Mouse (Mus musculus): ENCODE measurements around the gene Serpina16. TPM values are rescaled to one million over a fixed set of nuclear protein-coding genes. Genes with fewer than 3 reads are reported as not detected.
A peak's percentile ranks its signal among the peaks of the same experiment; 100 is the strongest.
"Not testable (repeated sequence)": the region's sequence is repeated elsewhere in the genome, so short reads cannot be mapped to it uniquely, and the experiment has no call there.

Gene Serpina16
- polyA plus RNA-seq, 1 experiment from 2014 or later = 0.10 TPM

DNA sequence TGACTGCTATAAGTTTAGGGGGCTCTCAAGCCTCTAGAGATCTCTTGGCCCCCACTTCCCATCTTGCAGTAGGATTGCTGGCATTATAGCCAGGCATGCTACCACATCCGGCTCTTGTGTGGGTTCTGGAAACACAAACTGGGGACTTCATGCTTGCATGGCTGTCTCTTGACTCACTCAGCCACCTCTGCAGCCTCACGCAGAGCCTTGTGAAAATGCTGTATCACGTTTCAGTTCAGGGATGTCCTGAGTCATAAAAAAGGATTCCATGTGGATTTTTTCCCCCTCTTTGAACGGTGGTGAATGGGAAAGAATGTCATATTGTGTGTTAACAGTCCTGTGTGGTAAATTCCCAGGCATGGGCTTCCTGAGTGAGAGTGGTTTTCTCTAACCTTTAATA, 7.8 kb upstream of the Serpina16 start:
- H3K4me1 ChIP-seq (replicated peaks) = peaks cover 11% of the 10 kb centered on the region; the same call in 1 of the 2 replicates
- DNase-seq (no peak), ATAC-seq (ENCODE audit: low read depth) (no peak)
- H3K27me3 ChIP-seq = no peaks in the 10 kb centered on the region
- no peak overlapping the region for H3K4me3 ChIP-seq (replicated peaks)
- H3K9ac ChIP-seq = no peak overlapping the region
- H3K27ac ChIP-seq = peak overlapping the region; percentile 13; the same call in 1 of the 2 replicates
- H3K4me2 ChIP-seq = no peak overlapping the region
- no peaks in the 10 kb centered on the region for H3K36me3 ChIP-seq
- H3K9me3 ChIP-seq (replicated peaks) = peaks cover 6% of the 10 kb centered on the region; the same call in 1 of the 2 replicates
- WGBS (ENCODE audit: insufficient replicate concordance) = 37% methylated on average over 4 of the region's 4 CpGs

GRCm38 (mm10) chr12:103681739-103682138, 5.8 kb upstream of the Serpina16 start:
- Histone ChIP-seq H3K4me3 (replicated peaks) (no peak overlapping the region), H3K4me1 (replicated peaks) (peaks cover 11% of the 10 kb centered on the region; the same call in 1 of the 2 replicates), H3K27me3 (no peaks in the 10 kb centered on the region), H3K27ac (peak overlapping the region; percentile 61), H3K36me3 (no peaks in the 10 kb centered on the region), H3K4me2 (peak overlapping the region; percentile 35; the same call in 1 of the 2 replicates), H3K9ac (no peak overlapping the region), H3K9me3 (replicated peaks) (peaks cover 6% of the 10 kb centered on the region; the same call in 1 of the 2 replicates)
- 47% methylated on average over 2 of the region's 2 CpGs for WGBS (ENCODE audit: insufficient replicate concordance)
- no peak for DNase-seq
- ATAC-seq (ENCODE audit: low read depth) = peak; percentile 55

DNA sequence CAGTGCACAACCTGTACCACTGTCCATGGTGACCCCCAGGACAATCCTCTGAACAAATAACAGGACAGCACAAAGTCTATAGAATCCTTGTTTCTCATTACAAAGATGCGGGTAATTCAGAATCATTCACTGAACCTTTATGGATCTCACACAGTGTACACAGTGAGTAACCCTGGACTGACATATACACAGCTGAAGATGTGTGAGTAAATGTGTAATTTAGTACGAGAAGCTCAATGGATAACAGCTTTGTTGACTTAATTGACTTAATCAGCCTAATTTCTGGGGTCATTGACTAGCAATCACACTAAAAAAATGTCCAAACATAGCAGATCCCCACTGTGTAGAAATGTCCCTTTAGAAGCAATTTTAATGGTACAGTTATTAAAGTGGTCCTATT, 5.2 kb upstream of the Serpina16 start:
- Histone ChIP-seq H3K4me3 (replicated peaks) (no peak overlapping the region), H3K9me3 (replicated peaks) (peaks cover 5% of the 10 kb centered on the region; the same call in 1 of the 2 replicates), H3K36me3 (no peaks in the 10 kb centered on the region), H3K4me2 (no peak overlapping the region), H3K9ac (no peak overlapping the region), H3K4me1 (replicated peaks) (peaks cover 11% of the 10 kb centered on the region; the same call in 1 of the 2 replicates), H3K27ac (peak overlapping the region; percentile 61), H3K27me3 (no peaks in the 10 kb centered on the region)
- no peak for ATAC-seq (ENCODE audit: low read depth)
- WGBS (ENCODE audit: insufficient replicate concordance) = 43% methylated on average over 2 of the region's 2 CpGs
- DNase-seq = no peak

DNA sequence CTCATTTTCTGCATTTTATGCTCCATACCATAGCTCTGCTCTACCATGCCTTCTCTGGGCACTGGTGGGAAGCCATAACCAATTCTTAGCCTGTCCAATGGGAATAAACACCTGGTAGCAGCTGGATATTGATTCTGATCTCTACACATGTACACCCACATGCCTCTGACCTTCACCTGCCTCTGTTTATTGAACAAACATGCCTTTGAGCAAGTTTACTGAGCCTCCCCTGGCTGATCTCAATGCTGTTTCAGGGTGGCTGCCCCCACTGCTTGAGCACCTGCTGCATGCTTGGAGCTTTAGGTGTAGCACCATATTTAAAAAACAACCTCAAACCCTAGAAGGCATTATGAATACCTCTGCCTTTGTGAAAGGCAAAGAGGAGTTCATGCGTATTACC, 3.9 kb upstream of the Serpina16 start:
- H3K27ac ChIP-seq; H3K36me3 ChIP-seq; H3K27me3 ChIP-seq; H3K9ac ChIP-seq; H3K4me3 ChIP-seq (replicated peaks); H3K9me3 ChIP-seq (replicated peaks); DNase-seq; H3K4me1 ChIP-seq (replicated peaks); H3K4me2 ChIP-seq: not testable (repeated sequence)
- peak; percentile 42 for ATAC-seq (ENCODE audit: low read depth)
- WGBS (ENCODE audit: insufficient replicate concordance) = 80% methylated on average over 1 of the region's 1 CpGs

DNA sequence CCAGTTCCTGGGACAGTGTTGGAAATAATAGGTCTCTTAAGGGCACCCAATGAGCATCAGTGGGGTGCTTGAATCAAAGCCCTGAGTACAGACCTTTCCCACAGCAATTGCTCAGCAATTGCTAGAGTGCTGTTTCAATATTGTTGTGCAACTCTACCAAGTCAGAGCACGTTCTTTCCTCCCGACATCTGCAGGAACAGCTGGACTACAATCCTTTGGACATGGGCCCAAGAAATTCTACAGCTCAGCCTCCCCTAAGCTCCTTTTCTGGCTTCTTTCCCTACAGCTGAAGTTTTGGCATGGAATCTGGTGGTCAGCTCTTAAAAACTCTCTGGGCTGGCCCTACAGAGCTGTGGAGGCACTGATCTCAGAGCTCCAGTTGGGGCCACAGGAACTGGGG, 2.8 kb downstream of the Serpina16 start:
- Histone ChIP-seq H3K4me2 (no peak overlapping the region), H3K4me1 (replicated peaks) (peaks cover 8% of the 10 kb centered on the region; the same call in 1 of the 2 replicates), H3K9ac (no peak overlapping the region), H3K27me3 (no peaks in the 10 kb centered on the region), H3K9me3 (replicated peaks) (no peaks in the 10 kb centered on the region; the same call in 1 of the 2 replicates), H3K36me3 (no peaks in the 10 kb centered on the region), H3K27ac (no peak overlapping the region), H3K4me3 (replicated peaks) (no peak overlapping the region)
- ATAC-seq (ENCODE audit: low read depth) (no peak), DNase-seq (no peak)
- 55% methylated on average over 2 of the region's 2 CpGs for WGBS (ENCODE audit: insufficient replicate concordance)

DNA sequence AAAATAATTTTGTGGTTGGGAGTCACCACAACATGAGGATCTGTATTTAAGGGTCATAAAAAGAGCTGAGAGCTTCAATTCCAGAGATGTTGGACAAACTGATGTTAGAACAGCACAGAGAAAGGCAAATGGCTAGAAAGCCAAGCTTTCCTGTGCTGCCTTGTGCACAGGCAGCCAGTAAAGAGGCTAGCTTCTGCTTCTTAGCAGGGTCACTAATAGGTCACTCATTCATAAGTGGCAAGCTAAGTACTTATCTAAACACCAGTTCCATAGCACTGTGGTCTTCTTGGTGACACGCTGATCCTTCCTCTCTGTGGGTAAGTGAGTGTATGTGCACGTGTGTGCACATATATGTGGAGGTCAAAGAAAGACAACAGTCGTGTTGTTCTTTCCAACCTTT, 4.5 kb downstream of the Serpina16 start:
- DNase-seq (no peak), ATAC-seq (ENCODE audit: low read depth) (no peak)
- peaks cover 8% of the 10 kb centered on the region; the same call in 1 of the 2 replicates for H3K4me1 ChIP-seq (replicated peaks)
- H3K9ac ChIP-seq = no peak overlapping the region
- WGBS (ENCODE audit: insufficient replicate concordance) = 54% methylated on average over 3 of the region's 3 CpGs
- no peaks in the 10 kb centered on the region for H3K36me3 ChIP-seq
- no peak overlapping the region for H3K4me3 ChIP-seq (replicated peaks)
- H3K4me2 ChIP-seq = no peak overlapping the region
- no peaks in the 10 kb centered on the region; the same call in 1 of the 2 replicates for H3K9me3 ChIP-seq (replicated peaks)
- H3K27me3 ChIP-seq = no peaks in the 10 kb centered on the region
- no peak overlapping the region for H3K27ac ChIP-seq

- Histone ChIP-seq H3K9ac (no peak overlapping the region), H3K4me3 (replicated peaks) (no peak overlapping the region), H3K4me1 (replicated peaks) (peaks cover 8% of the 10 kb centered on the region; the same call in 1 of the 2 replicates), H3K27me3 (no peaks in the 10 kb centered on the region), H3K36me3 (no peaks in the 10 kb centered on the region), H3K9me3 (replicated peaks) (peaks cover 2% of the 10 kb centered on the region; the same call in 1 of the 2 replicates), H3K4me2 (no peak overlapping the region), H3K27ac (no peak overlapping the region)
- WGBS (ENCODE audit: insufficient replicate concordance) = 28% methylated on average over 2 of the region's 2 CpGs
- ATAC-seq (ENCODE audit: low read depth) (no peak), DNase-seq (no peak)
Measured at GRCm38 (mm10) chr12:103670964-103671363, 5.0 kb downstream of the Serpina16 start.

- Histone ChIP-seq H3K4me1 (replicated peaks) (peaks cover 8% of the 10 kb centered on the region; the same call in 1 of the 2 replicates), H3K4me3 (replicated peaks) (no peak overlapping the region), H3K36me3 (no peaks in the 10 kb centered on the region), H3K27me3 (no peaks in the 10 kb centered on the region), H3K9me3 (replicated peaks) (peaks cover 2% of the 10 kb centered on the region; the same call in 1 of the 2 replicates), H3K4me2 (no peak overlapping the region), H3K27ac (no peak overlapping the region), H3K9ac (no peak overlapping the region)
- ATAC-seq (ENCODE audit: low read depth) (no peak), DNase-seq (no peak)
- 68% methylated on average over 5 of the region's 5 CpGs for WGBS (ENCODE audit: insufficient replicate concordance)
Measured at GRCm38 (mm10) chr12:103670344-103670743, 5.6 kb downstream of the Serpina16 start.

DNA sequence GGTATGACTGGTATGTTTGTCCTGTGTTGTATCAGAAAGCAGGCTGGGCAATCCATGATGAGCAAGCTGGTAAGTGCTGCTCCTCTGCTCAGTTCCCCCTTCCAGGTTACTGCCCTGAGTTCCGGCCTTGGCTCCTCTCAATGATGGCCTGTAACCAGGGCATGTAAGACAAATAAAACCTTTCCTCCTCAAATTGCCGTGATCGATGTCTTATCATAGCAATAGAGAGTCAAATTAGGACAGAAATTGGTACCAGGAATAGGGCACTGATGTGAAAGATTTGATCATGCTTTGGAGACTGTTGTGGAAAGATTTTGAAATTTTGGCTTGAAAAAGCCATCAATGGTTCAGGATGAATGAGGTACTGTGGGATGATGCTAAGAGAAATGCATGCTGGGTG, 10.7 kb downstream of the Serpina16 start:
- no peak for DNase-seq
- Histone ChIP-seq H3K27ac (no peak overlapping the region), H3K4me1 (replicated peaks) (no peaks in the 10 kb centered on the region), H3K9me3 (replicated peaks) (0 out of 2 replicates have a peak, but pooled peaks cover 2% of the 10 kb centered on the region), H3K4me2 (no peak overlapping the region), H3K36me3 (no peaks in the 10 kb centered on the region), H3K27me3 (no peaks in the 10 kb centered on the region), H3K9ac (no peak overlapping the region), H3K4me3 (replicated peaks) (no peak overlapping the region)
- no peak for ATAC-seq (ENCODE audit: low read depth)
- WGBS (ENCODE audit: insufficient replicate concordance) = 66% methylated on average over 3 of the region's 3 CpGs

GRCm38 (mm10) chr12:103662053-103662452, 13.9 kb downstream of the Serpina16 start:
- H3K9me3 ChIP-seq (replicated peaks) = not testable (repeated sequence)
- ATAC-seq (ENCODE audit: low read depth) = peak; percentile 30; the same call in 1 of the 2 replicates

DNA sequence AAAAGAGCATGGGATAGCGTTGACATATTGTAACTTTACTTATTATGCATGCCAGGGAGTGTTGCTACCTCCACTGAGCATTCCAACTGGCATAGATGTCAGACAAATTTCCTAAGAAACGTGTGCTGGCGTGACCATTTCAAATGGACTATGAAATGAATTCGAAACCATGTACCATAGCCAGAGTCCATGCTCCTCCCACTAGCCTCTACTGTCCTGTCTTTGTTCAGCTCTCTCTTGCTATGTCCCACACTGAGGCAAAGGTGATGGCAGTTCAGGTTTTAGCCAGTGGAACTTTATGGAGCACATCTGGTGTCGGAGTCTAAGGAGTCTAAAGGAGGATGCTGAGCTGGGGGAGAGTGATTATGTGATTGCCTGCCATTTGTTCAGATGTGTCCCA, 15.9 kb downstream of the Serpina16 start:
- peaks cover 3% of the 10 kb centered on the region; the same call in 1 of the 2 replicates for H3K4me1 ChIP-seq (replicated peaks)
- H3K4me3 ChIP-seq (replicated peaks) = no peak overlapping the region
- H3K9me3 ChIP-seq (replicated peaks) = no peaks in the 10 kb centered on the region
- ATAC-seq (ENCODE audit: low read depth) (no peak), DNase-seq (no peak)
- H3K9ac ChIP-seq = no peak overlapping the region
- no peaks in the 10 kb centered on the region for H3K27me3 ChIP-seq
- H3K4me2 ChIP-seq = no peak overlapping the region
- 67% methylated on average over 5 of the region's 5 CpGs for WGBS (ENCODE audit: insufficient replicate concordance)
- H3K27ac ChIP-seq = no peak overlapping the region
- H3K36me3 ChIP-seq = no peaks in the 10 kb centered on the region

More at GRCm38 (mm10) chr12:103662053-103662452, 13.9 kb downstream of the Serpina16 start:
- not testable (repeated sequence) for H3K27ac ChIP-seq; H3K27me3 ChIP-seq; H3K4me3 ChIP-seq (replicated peaks); DNase-seq; H3K9ac ChIP-seq; H3K36me3 ChIP-seq; H3K4me1 ChIP-seq (replicated peaks); H3K4me2 ChIP-seq

DNA sequence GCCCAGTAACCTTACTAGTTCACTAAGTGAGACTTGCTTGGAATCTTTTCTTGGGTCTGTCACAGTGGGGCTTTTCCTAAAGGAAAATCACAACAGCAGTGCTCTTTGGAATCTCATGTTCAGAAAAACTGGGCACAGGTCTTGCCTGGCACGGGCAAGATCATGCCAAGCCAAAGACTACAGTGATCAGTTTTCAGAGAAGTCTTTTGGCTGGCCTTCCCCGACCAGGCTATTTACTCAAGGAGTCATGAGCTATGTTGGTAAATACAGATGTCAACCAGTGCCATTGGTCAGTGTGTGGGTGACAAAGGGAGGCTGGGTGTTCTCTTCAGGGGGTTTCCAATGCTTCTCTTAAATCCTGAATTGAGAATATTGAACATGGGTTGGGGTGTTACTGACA, 16.8 kb downstream of the Serpina16 start:
- ATAC-seq (ENCODE audit: low read depth) = no peak
- Histone ChIP-seq H3K9me3 (replicated peaks) (no peaks in the 10 kb centered on the region), H3K4me2 (no peak overlapping the region), H3K27ac (no peak overlapping the region), H3K4me3 (replicated peaks) (no peak overlapping the region), H3K36me3 (no peaks in the 10 kb centered on the region), H3K9ac (no peak overlapping the region), H3K4me1 (replicated peaks) (peaks cover 3% of the 10 kb centered on the region; the same call in 1 of the 2 replicates), H3K27me3 (no peaks in the 10 kb centered on the region)
- DNase-seq = no peak
- WGBS (ENCODE audit: insufficient replicate concordance) = 49% methylated on average over 2 of the region's 2 CpGs

Data from liver, embryonic 13.5 days (tissue).